Mouse (Mus musculus): ENCODE data around the gene Ppp1r8. TPM values are rescaled to one million over a fixed set of nuclear protein-coding genes. Genes with fewer than 3 reads are reported as not detected.

The Ppp1r8 gene
- 1.9 and 2.6 TPM in 2 replicates for polyA plus RNA-seq (2012)

- Histone ChIP-seq H3K4me1 (ENCODE audit: control insufficient read depth) (peaks cover 34% of the 10 kb centered on the region), H3K9me3 (ENCODE audit: control insufficient read depth, low read length) (no peaks in the 10 kb centered on the region), H3K27me3 (ENCODE audit: control insufficient read depth) (no peaks in the 10 kb centered on the region), H3K36me3 (ENCODE audit: control insufficient read depth) (peaks cover 30% of the 10 kb centered on the region), H3K4me3 (replicated peaks) (peak within 1 kb of the TSS; percentile 87)
- peak; percentile 71 for TF ChIP-seq GATA1 (IDR thresholded peaks at IDR 0.05; ENCODE audit: low read length)
- TF ChIP-seq TAL1 (IDR thresholded peaks at IDR 0.05; ENCODE audit: low read length), result no peak
Observed at GRCm38 (mm10) chr4:132842970-132843704, at the start of gene Ppp1r8. Gene Ppp1r8 (minus strand): TSS chr4:132843169.

GRCm38 (mm10) chr4:132884844-132885374, 41.9 kb upstream of the Ppp1r8 start:
- H3K36me3 ChIP-seq (ENCODE audit: control insufficient read depth), result peaks cover 23% of the 10 kb centered on the region
- no peaks in the 10 kb centered on the region for H3K9me3 ChIP-seq (ENCODE audit: control insufficient read depth, low read length)
- TF ChIP-seq GATA1 (IDR thresholded peaks at IDR 0.05; ENCODE audit: low read length) (no peak), TAL1 (IDR thresholded peaks at IDR 0.05; ENCODE audit: low read length) (no peak)
- H3K27me3 ChIP-seq (ENCODE audit: control insufficient read depth), result no peaks in the 10 kb centered on the region
- H3K4me1 ChIP-seq (ENCODE audit: control insufficient read depth), result peaks cover 37% of the 10 kb centered on the region
- H3K4me3 ChIP-seq (replicated peaks), result peak overlapping the region; percentile 68

- Histone ChIP-seq H3K27me3 (ENCODE audit: control insufficient read depth) (no peaks in the 10 kb centered on the region), H3K9me3 (ENCODE audit: control insufficient read depth, low read length) (no peaks in the 10 kb centered on the region), H3K4me1 (ENCODE audit: control insufficient read depth) (peaks cover 37% of the 10 kb centered on the region), H3K4me3 (replicated peaks) (peak within 1 kb of the TSS; percentile 68), H3K36me3 (ENCODE audit: control insufficient read depth) (peaks cover 30% of the 10 kb centered on the region)
- no peak for TF ChIP-seq TAL1 (IDR thresholded peaks at IDR 0.05; ENCODE audit: low read length)
- no peak for TF ChIP-seq GATA1 (IDR thresholded peaks at IDR 0.05; ENCODE audit: low read length)
Observed at GRCm38 (mm10) chr4:132884064-132884843, 41.3 kb upstream of the Ppp1r8 start, which contains the start of gene Stx12. Gene Stx12 (minus strand): TSS chr4:132884509.

GRCm38 (mm10) chr4:132883561-132884063, 40.6 kb upstream of the Ppp1r8 start:
- TF ChIP-seq GATA1 (IDR thresholded peaks at IDR 0.05; ENCODE audit: low read length), result no peak
- no peak for TF ChIP-seq TAL1 (IDR thresholded peaks at IDR 0.05; ENCODE audit: low read length)
- H3K27me3 ChIP-seq (ENCODE audit: control insufficient read depth), result no peaks in the 10 kb centered on the region
- no peaks in the 10 kb centered on the region for H3K9me3 ChIP-seq (ENCODE audit: control insufficient read depth, low read length)

GRCm38 (mm10) chr4:132874363-132875097, 31.6 kb upstream of the Ppp1r8 start:
- no peak for TF ChIP-seq TAL1 (IDR thresholded peaks at IDR 0.05; ENCODE audit: low read length)
- no peak for TF ChIP-seq GATA1 (IDR thresholded peaks at IDR 0.05; ENCODE audit: low read length)
- H3K36me3 ChIP-seq (ENCODE audit: control insufficient read depth), result peaks cover 47% of the 10 kb centered on the region
- peaks cover 27% of the 10 kb centered on the region for H3K4me1 ChIP-seq (ENCODE audit: control insufficient read depth)

More at GRCm38 (mm10) chr4:132883561-132884063, 40.6 kb upstream of the Ppp1r8 start:
- Histone ChIP-seq H3K36me3 (ENCODE audit: control insufficient read depth) (peaks cover 30% of the 10 kb centered on the region), H3K4me3 (replicated peaks) (peak overlapping the region; percentile 68), H3K4me1 (ENCODE audit: control insufficient read depth) (peaks cover 37% of the 10 kb centered on the region)

GRCm38 (mm10) chr4:132873481-132874362, 30.8 kb upstream of the Ppp1r8 start:
- Histone ChIP-seq H3K27me3 (ENCODE audit: control insufficient read depth) (no peaks in the 10 kb centered on the region), H3K9me3 (ENCODE audit: control insufficient read depth, low read length) (no peaks in the 10 kb centered on the region), H3K36me3 (ENCODE audit: control insufficient read depth) (peaks cover 53% of the 10 kb centered on the region), H3K4me1 (ENCODE audit: control insufficient read depth) (peaks cover 27% of the 10 kb centered on the region), H3K4me3 (replicated peaks) (no peak overlapping the region)
- TF ChIP-seq GATA1 (IDR thresholded peaks at IDR 0.05; ENCODE audit: low read length) (no peak), TAL1 (IDR thresholded peaks at IDR 0.05; ENCODE audit: low read length) (no peak)

More at GRCm38 (mm10) chr4:132874363-132875097, 31.6 kb upstream of the Ppp1r8 start:
- Histone ChIP-seq H3K9me3 (ENCODE audit: control insufficient read depth, low read length) (no peaks in the 10 kb centered on the region), H3K4me3 (replicated peaks) (no peak overlapping the region), H3K27me3 (ENCODE audit: control insufficient read depth) (no peaks in the 10 kb centered on the region)

GRCm38 (mm10) chr4:132871116-132871515, 28.1 kb upstream of the Ppp1r8 start:
- no peak overlapping the region for H3K4me3 ChIP-seq (replicated peaks)
- H3K9me3 ChIP-seq (ENCODE audit: control insufficient read depth, low read length), result no peaks in the 10 kb centered on the region
- peaks cover 27% of the 10 kb centered on the region for H3K4me1 ChIP-seq (ENCODE audit: control insufficient read depth)
- no peak for TF ChIP-seq TAL1 (IDR thresholded peaks at IDR 0.05; ENCODE audit: low read length)
- TF ChIP-seq GATA1 (IDR thresholded peaks at IDR 0.05; ENCODE audit: low read length), result no peak
- no peaks in the 10 kb centered on the region for H3K27me3 ChIP-seq (ENCODE audit: control insufficient read depth)
- H3K36me3 ChIP-seq (ENCODE audit: control insufficient read depth), result peaks cover 72% of the 10 kb centered on the region

- H3K27me3 ChIP-seq (ENCODE audit: control insufficient read depth), result no peaks in the 10 kb centered on the region
- no peak overlapping the region for H3K4me3 ChIP-seq (replicated peaks)
- peaks cover 81% of the 10 kb centered on the region for H3K36me3 ChIP-seq (ENCODE audit: control insufficient read depth)
- no peaks in the 10 kb centered on the region for H3K9me3 ChIP-seq (ENCODE audit: control insufficient read depth, low read length)
- no peak for TF ChIP-seq GATA1 (IDR thresholded peaks at IDR 0.05; ENCODE audit: low read length)
- TF ChIP-seq TAL1 (IDR thresholded peaks at IDR 0.05; ENCODE audit: low read length), result no peak
- no peaks in the 10 kb centered on the region for H3K4me1 ChIP-seq (ENCODE audit: control insufficient read depth)
Observed at GRCm38 (mm10) chr4:132864856-132865255, 21.9 kb upstream of the Ppp1r8 start.

Data from erythroblast, embryonic 14.5 days (primary cell).